Mouse (Mus musculus) forebrain, embryonic 15.5 days (tissue): Measurements from ENCODE around the gene Hecw2. TPM values are rescaled to one million over a fixed set of nuclear protein-coding genes. Genes with fewer than 3 reads are reported as not detected.

Experiments used
- ATAC-seq: fragments of 200-750 bp; cut with Nextera tagmentation; replicated peaks from 2 replicates; pipeline ENCODE4 v1.8.0; 2017; ENCODE audit warnings: mild to moderate bottlenecking, moderate TSS enrichment, moderate library complexity
- H3K27ac ChIP-seq: fragments of 300-500 bp; sonication (generic); replicated peaks from 2 replicates; pipeline ENCODE4 v1.5.1; 2015; ENCODE audit warnings: mild to moderate bottlenecking, inconsistent platforms
- H3K27me3 ChIP-seq: fragments of 300-500 bp; sonication (generic); 2 replicates; pipeline ENCODE4 v1.6.1; 2015; ENCODE audit warnings: inconsistent platforms
- H3K36me3 ChIP-seq: fragments of 300-500 bp; sonication (generic); 2 replicates; pipeline ENCODE4 v1.6.1; 2015; ENCODE audit warnings: mild to moderate bottlenecking, inconsistent platforms
- H3K4me1 ChIP-seq: fragments of 300-500 bp; sonication (generic); 2 replicates; pipeline ENCODE4 v1.6.1; 2015; ENCODE audit warnings: inconsistent platforms
- H3K4me2 ChIP-seq: fragments of 300-500 bp; sonication (generic); replicated peaks from 2 replicates; pipeline ENCODE4 v1.6.1; 2015; ENCODE audit warnings: mild to moderate bottlenecking, inconsistent platforms
- H3K4me3 ChIP-seq: fragments of 300-500 bp; sonication (generic); 2 replicates; pipeline ENCODE4 v1.5.1; 2015; ENCODE audit warnings: mild to moderate bottlenecking, inconsistent platforms
- H3K9ac ChIP-seq: fragments of 300-500 bp; sonication (generic); replicated peaks from 2 replicates; pipeline ENCODE4 v1.6.1; 2015; ENCODE audit warnings: mild to moderate bottlenecking, inconsistent platforms
- H3K9me3 ChIP-seq: fragments of 300-500 bp; sonication (generic); 2 replicates; pipeline ENCODE4 v1.6.1; 2016; ENCODE audit warnings: inconsistent platforms
- WGBS: fragments of 180-500 bp; shearing (Covaris S2); methylation state at CpG from one replicate; pipeline ENCODE4 v1.1.7; 2015; ENCODE audit warnings: mixed read lengths; 5-methylcytosine and 5-hydroxymethylcytosine counted together
- polyA plus RNA-seq: library from polyadenylated mRNA; unstranded; fragments of >200 nt; fragmentation: Nextera tagmentation; extraction: Ambion mirVana; gene quantifications from 2 replicates; pipeline ENCODE4 v1.2.1, GENCODE M21; 2015

Gene Hecw2
- polyA plus RNA-seq, 1 experiment from 2014 or later = 4.3 TPM

GRCm38 (mm10) chr1:53841080-53841479 is 353.9 kb downstream of the Hecw2 start:
- H3K27me3 ChIP-seq = no peaks in the 10 kb centered on the region
- H3K4me3 ChIP-seq = no peak overlapping the region
- no peak overlapping the region for H3K9ac ChIP-seq
- no peaks in the 10 kb centered on the region for H3K4me1 ChIP-seq
- no peak overlapping the region for H3K4me2 ChIP-seq
- H3K27ac ChIP-seq = no peak overlapping the region
- H3K9me3 ChIP-seq = no peaks in the 10 kb centered on the region
- 79% methylated on average over 4 of the region's 4 CpGs for WGBS
- H3K36me3 ChIP-seq = no peaks in the 10 kb centered on the region
- ATAC-seq = no peak

- no peaks in the 10 kb centered on the region for H3K27me3 ChIP-seq
- 75% methylated on average over 2 of the region's 2 CpGs for WGBS
- no peaks in the 10 kb centered on the region for H3K9me3 ChIP-seq
- no peak for ATAC-seq
- H3K9ac ChIP-seq = no peak overlapping the region
- H3K27ac ChIP-seq = no peak overlapping the region
- H3K4me3 ChIP-seq = no peak overlapping the region
- H3K4me1 ChIP-seq = no peaks in the 10 kb centered on the region
- H3K36me3 ChIP-seq = no peaks in the 10 kb centered on the region
- no peak overlapping the region for H3K4me2 ChIP-seq
These were observed 355.6 kb downstream of the Hecw2 start for GRCm38 (mm10) chr1:53839392-53839791.

GRCm38 (mm10) chr1:53838182-53838859 is 356.6 kb downstream of the Hecw2 start:
- H3K27me3 ChIP-seq = no peaks in the 10 kb centered on the region
- H3K4me3 ChIP-seq = no peak overlapping the region
- no peak overlapping the region for H3K9ac ChIP-seq
- no peak overlapping the region for H3K4me2 ChIP-seq
- no peak for ATAC-seq
- H3K36me3 ChIP-seq = no peaks in the 10 kb centered on the region
- H3K4me1 ChIP-seq = no peaks in the 10 kb centered on the region
- no peak overlapping the region for H3K27ac ChIP-seq
- no peaks in the 10 kb centered on the region for H3K9me3 ChIP-seq
- 93% methylated on average over 8 of the region's 8 CpGs for whole genome bisulfite sequencing

- ATAC-seq = no peak
- WGBS = 89% methylated on average over 5 of the region's 5 CpGs
- Histone ChIP-seq H3K9me3 (no peaks in the 10 kb centered on the region), H3K4me3 (no peak overlapping the region), H3K4me2 (no peak overlapping the region), H3K4me1 (no peaks in the 10 kb centered on the region), H3K27me3 (no peaks in the 10 kb centered on the region), H3K36me3 (peaks cover 2% of the 10 kb centered on the region; the same call in 1 of the 2 replicates), H3K27ac (no peak overlapping the region), H3K9ac (no peak overlapping the region)
These were observed 364.7 kb downstream of the Hecw2 start for GRCm38 (mm10) chr1:53830286-53830685.

- Histone ChIP-seq H3K4me3 (no peak overlapping the region), H3K4me1 (peaks cover 1% of the 10 kb centered on the region), H3K9ac (no peak overlapping the region), H3K36me3 (peaks cover 2% of the 10 kb centered on the region; the same call in 1 of the 2 replicates), H3K27ac (no peak overlapping the region), H3K9me3 (no peaks in the 10 kb centered on the region), H3K27me3 (no peaks in the 10 kb centered on the region), H3K4me2 (no peak overlapping the region)
- WGBS = 62% methylated on average over 9 of the region's 9 CpGs
- ATAC-seq = no peak
These were observed 365.9 kb downstream of the Hecw2 start for GRCm38 (mm10) chr1:53829089-53829488.

- no peaks in the 10 kb centered on the region for H3K9me3 ChIP-seq
- H3K27me3 ChIP-seq = no peaks in the 10 kb centered on the region
- H3K27ac ChIP-seq = no peak overlapping the region
- H3K9ac ChIP-seq = no peak overlapping the region
- no peak for ATAC-seq
- no peak overlapping the region for H3K4me2 ChIP-seq
- 81% methylated on average over 9 of the region's 9 CpGs for WGBS
- H3K4me3 ChIP-seq = no peak overlapping the region
- peaks cover 10% of the 10 kb centered on the region for H3K4me1 ChIP-seq
- no peaks in the 10 kb centered on the region for H3K36me3 ChIP-seq
These were observed 370.3 kb downstream of the Hecw2 start for GRCm38 (mm10) chr1:53824446-53825337.

GRCm38 (mm10) chr1:53823687-53824445 is 371.1 kb downstream of the Hecw2 start:
- no peak overlapping the region for H3K9ac ChIP-seq
- no peaks in the 10 kb centered on the region for H3K36me3 ChIP-seq
- peak; percentile 96 for ATAC-seq
- WGBS = 4% methylated on average over 10 of the region's 10 CpGs
- peaks cover 10% of the 10 kb centered on the region for H3K4me1 ChIP-seq
- H3K4me3 ChIP-seq = peak overlapping the region; percentile 19; the same call in 1 of the 2 replicates
- peak overlapping the region; percentile 37 for H3K4me2 ChIP-seq
- H3K27me3 ChIP-seq = no peaks in the 10 kb centered on the region
- H3K27ac ChIP-seq = no peak overlapping the region
- no peaks in the 10 kb centered on the region for H3K9me3 ChIP-seq

- Histone ChIP-seq H3K9me3 (no peaks in the 10 kb centered on the region), H3K27me3 (no peaks in the 10 kb centered on the region), H3K9ac (no peak overlapping the region), H3K4me1 (peaks cover 10% of the 10 kb centered on the region), H3K27ac (no peak overlapping the region), H3K36me3 (no peaks in the 10 kb centered on the region), H3K4me3 (no peak overlapping the region), H3K4me2 (no peak overlapping the region)
- no peak for ATAC-seq
These were observed 373.0 kb downstream of the Hecw2 start for GRCm38 (mm10) chr1:53821983-53822382.

- no peak overlapping the region for H3K4me2 ChIP-seq
- H3K27ac ChIP-seq = no peak overlapping the region
- no peak for ATAC-seq
- 38% methylated on average over 5 of the region's 5 CpGs for WGBS
- no peaks in the 10 kb centered on the region for H3K27me3 ChIP-seq
- H3K36me3 ChIP-seq = no peaks in the 10 kb centered on the region
- no peak overlapping the region for H3K4me3 ChIP-seq
- H3K4me1 ChIP-seq = peaks cover 10% of the 10 kb centered on the region
- H3K9me3 ChIP-seq = no peaks in the 10 kb centered on the region
- H3K9ac ChIP-seq = no peak overlapping the region
These were observed 374.8 kb downstream of the Hecw2 start for GRCm38 (mm10) chr1:53820041-53820632.

- no peak for ATAC-seq
- H3K9me3 ChIP-seq = no peaks in the 10 kb centered on the region
- peaks cover under 1% of the 10 kb centered on the region for H3K4me1 ChIP-seq
- WGBS = 37% methylated on average over 3 of the region's 3 CpGs
- H3K27ac ChIP-seq = no peak overlapping the region
- H3K4me2 ChIP-seq = no peak overlapping the region
- no peaks in the 10 kb centered on the region for H3K27me3 ChIP-seq
- H3K36me3 ChIP-seq = no peaks in the 10 kb centered on the region
- H3K4me3 ChIP-seq = no peak overlapping the region
- H3K9ac ChIP-seq = no peak overlapping the region
These were observed 376.7 kb downstream of the Hecw2 start for GRCm38 (mm10) chr1:53818072-53818862.

- 86% methylated on average over 2 of the region's 2 CpGs for WGBS
- Histone ChIP-seq H3K27me3 (no peaks in the 10 kb centered on the region), H3K9ac (no peak overlapping the region), H3K4me2 (no peak overlapping the region), H3K4me1 (no peaks in the 10 kb centered on the region), H3K36me3 (no peaks in the 10 kb centered on the region), H3K9me3 (no peaks in the 10 kb centered on the region), H3K4me3 (no peak overlapping the region), H3K27ac (no peak overlapping the region)
- ATAC-seq = no peak
These were observed 378.6 kb downstream of the Hecw2 start for GRCm38 (mm10) chr1:53816353-53816752.
